ENCODE assay signal across 8 mouse cellular contexts in genomic region chr11:86357984-86358528, GRCm38 (mm10). TPM values are rescaled to one million over a fixed set of nuclear protein-coding genes. Genes with fewer than 3 reads are reported as not detected.
A peak's percentile ranks its signal among the peaks of the same experiment; 100 is the strongest.
DNase-seq lines count a peak whose midpoint lies in the region; ATAC-seq and TF ChIP-seq lines count a peak whose summit lies in the region.

No protein-coding gene starts in this region.

- peak overlapping the region; percentile 96 for H3K9ac ChIP-seq in forebrain, embryonic 13.5 days
- H3K9ac ChIP-seq in neural tube, embryonic 15.5 days (replicated peaks), result peak overlapping the region; percentile 96

- peak overlapping the region; percentile 99 for H3K4me3 ChIP-seq in E14TG2a.4 (replicated peaks; ENCODE audit: low read length)
- peak overlapping the region; percentile 97 for H3K4me3 ChIP-seq in forebrain, embryonic 13.5 days
- peak overlapping the region; percentile 61 for H3K4me3 ChIP-seq in neural tube, embryonic 15.5 days (replicated peaks)

- intact Hi-C loops in heart, postnatal 14 days (cut with DNase I), result loop anchor here (2.0 to 10.0 kb wide), 4 partner anchors 46 to 511 kb away; partner anchors contain the start of genes Brip1 and Ints2

- H3K4me1 ChIP-seq in E14TG2a.4 (replicated peaks; ENCODE audit: low read depth, low read length), result peaks cover 28% of the 10 kb centered on the region
- H3K4me1 ChIP-seq in forebrain, embryonic 13.5 days, result peaks cover 32% of the 10 kb centered on the region
- peaks cover 31% of the 10 kb centered on the region for H3K4me1 ChIP-seq in neural tube, embryonic 15.5 days

- H3K36me3 ChIP-seq in E14TG2a.4 (ENCODE audit: insufficient read depth, low read length), result peaks cover 19% of the 10 kb centered on the region
- H3K36me3 ChIP-seq in forebrain, embryonic 13.5 days (ENCODE audit: poor library complexity, severe bottlenecking), result peaks cover 14% of the 10 kb centered on the region; the same call in 1 of the 2 replicates
- no peaks in the 10 kb centered on the region for H3K36me3 ChIP-seq in neural tube, embryonic 15.5 days

- peak; percentile 27 for TF ChIP-seq CTCF in E14TG2a.4 (conservative IDR thresholded peaks at IDR 0.05; ENCODE audit: low read length)

- H3K27me3 ChIP-seq in E14TG2a.4 (ENCODE audit: insufficient read depth, low read length), result peaks cover 10% of the 10 kb centered on the region
- H3K27me3 ChIP-seq in forebrain, embryonic 13.5 days, result no peaks in the 10 kb centered on the region
- no peaks in the 10 kb centered on the region for H3K27me3 ChIP-seq in neural tube, embryonic 15.5 days (replicated peaks)

- peak; percentile 97 for ATAC-seq in forebrain, embryonic 13.5 days
- ATAC-seq in neural tube, embryonic 15.5 days (ENCODE audit: low FRiP score), result peak; percentile 95

- peak; percentile 96 for DNase-seq in c-Kit-positive CD71-positive TER-119-positive erythroid progenitor cells, embryonic 14.5 days (ENCODE audit: low spot score)
- peak; percentile 99 for DNase-seq in heart, postnatal 14 days
- DNase-seq in layer of hippocampus, adult 11-12 months (ENCODE audit: low spot score), result peak; percentile 98
- DNase-seq in lung, adult 18-20 months, result peak; percentile 99
- DNase-seq in testis, postnatal 14 days (ENCODE audit: low spot score), result peak; percentile 99

- WGBS in forebrain, embryonic 13.5 days, result under 1% methylated on average over 43 of the region's 45 CpGs
- WGBS in neural tube, embryonic 15.5 days, result 0% methylated on average over 42 of the region's 45 CpGs

- H3K27ac ChIP-seq in forebrain, embryonic 13.5 days, result peak overlapping the region; percentile 98
- peak overlapping the region; percentile 92 for H3K27ac ChIP-seq in neural tube, embryonic 15.5 days (replicated peaks)

- peak overlapping the region; percentile 84 for H3K4me2 ChIP-seq in forebrain, embryonic 13.5 days
- H3K4me2 ChIP-seq in neural tube, embryonic 15.5 days, result peak overlapping the region; percentile 76

- H3K9me3 ChIP-seq in E14TG2a.4 (ENCODE audit: low read length), result no peaks in the 10 kb centered on the region
- H3K9me3 ChIP-seq in forebrain, embryonic 13.5 days (replicated peaks), result no peaks in the 10 kb centered on the region
- H3K9me3 ChIP-seq in neural tube, embryonic 15.5 days (replicated peaks), result no peaks in the 10 kb centered on the region

RNA-seq across cellular contexts. Expression of gene Med13, which starts 0.7 kb away (rescaled TPM):
- 12.4 and 13.4 TPM in 2 replicates for polyA plus RNA-seq in forebrain, embryonic 13.5 days (2015; fragmentation: Nextera tagmentation; extraction: Ambion mirVana)
- 10 to 100 TPM; 45.8 to 52.9 TPM for total RNA-seq in heart, postnatal 14 days (2021)
- 6.6 and 6.8 TPM in 2 replicates for polyA plus RNA-seq in neural tube, embryonic 15.5 days (2015; fragmentation: Nextera tagmentation; extraction: Ambion mirVana)

Comparison
In these comparisons a context has a peak if more than half of its experiments do, and no peak if none do; other contexts are left out.
1. Peak in every context shown above with its lines: DNase-seq, ATAC-seq, H3K4me3 ChIP-seq and H3K27ac ChIP-seq.